In genomic region chr5:103569446-103569845, GRCm38 (mm10) we compare ENCODE assay signal across 22 mouse cellular contexts. TPM values are rescaled to one million over a fixed set of nuclear protein-coding genes. Genes with fewer than 3 reads are reported as not detected.
"Had no signal": no experiment of that assay in that cellular context is flagged by ENCODE, and none has a peak within 500 bp of the region (broad histone marks: within the 10 kb centered on the region; RNA-seq: fewer than 3 reads in every experiment).

No protein-coding gene starts in this region.

- H3K36me3 ChIP-seq: midbrain, embryonic 15.5 days had no signal

- H3K27ac ChIP-seq: lung, embryonic 15.5 days; macrophage; midbrain, embryonic 13.5 days; midbrain, embryonic 15.5 days; neural tube, embryonic 12.5 days; stomach, embryonic 15.5 days; stomach, postnatal 0 days had no signal

- ATAC-seq: liver, postnatal 0 days; lung, postnatal 0 days; midbrain, embryonic 13.5 days; midbrain, embryonic 15.5 days had no signal

- H3K9me3 ChIP-seq: lung, embryonic 15.5 days; megakaryocyte, embryonic 14.5 days; midbrain, embryonic 13.5 days; midbrain, embryonic 15.5 days; neural tube, embryonic 12.5 days; stomach, embryonic 15.5 days had no signal

- H3K4me3 ChIP-seq: lung, embryonic 15.5 days; megakaryocyte, embryonic 14.5 days; midbrain, embryonic 13.5 days; midbrain, embryonic 15.5 days; neural tube, embryonic 12.5 days; stomach, embryonic 15.5 days had no signal

- H3K4me1 ChIP-seq: lung, embryonic 15.5 days; megakaryocyte, embryonic 14.5 days; midbrain, embryonic 13.5 days; midbrain, embryonic 15.5 days; neural tube, embryonic 12.5 days; stomach, embryonic 15.5 days had no signal

- H3K4me2 ChIP-seq: lung, embryonic 15.5 days; midbrain, embryonic 11.5 days; midbrain, embryonic 13.5 days; midbrain, embryonic 15.5 days; neural tube, embryonic 12.5 days; stomach, embryonic 15.5 days had no signal

- H3K9ac ChIP-seq: liver, postnatal 0 days; lung, embryonic 15.5 days; midbrain, embryonic 13.5 days; midbrain, embryonic 15.5 days; neural tube, embryonic 12.5 days; stomach, embryonic 15.5 days had no signal

- DNase-seq: liver, postnatal 0 days; lung, adult 2 months; lung, postnatal 14 days; lung, postnatal 36 days; right cerebral cortex, postnatal 14 days; thymus, adult 2 months; thymus, postnatal 25 days; thymus, postnatal 4 days had no signal

- H3K27me3 ChIP-seq: lung, embryonic 15.5 days; midbrain, embryonic 13.5 days; midbrain, embryonic 15.5 days; neural tube, embryonic 12.5 days; stomach, embryonic 15.5 days had no signal

RNA-seq across cellular contexts. Expression of gene Slc10a6, which starts 59.8 kb away (rescaled TPM):
- total RNA-seq: megakaryocyte progenitor cell, adult 5-6 weeks; monocyte, adult 5-6 weeks; neutrophil, adult 5-6 weeks had no signal
- polyA plus RNA-seq: midbrain, postnatal 0 days had no signal
